Mouse (Mus musculus): ENCODE measurements around the gene Sec22c. TPM values are rescaled to one million over a fixed set of nuclear protein-coding genes. Genes with fewer than 3 reads are reported as not detected.

Gene Sec22c
- total RNA-seq, 2 experiments from 2014 or later: 6.5 to 6.6 TPM

Other genes with a start within 250 kb of the Sec22c start
- not detected in 2 replicates for gene Cck, start 209.8 kb downstream of the Sec22c start, total RNA-seq (2015; ENCODE audit: low replicate concordance)
- gene Cck, start 209.8 kb downstream of the Sec22c start, total RNA-seq (2017; ENCODE audit: low replicate concordance): not detected in 2 replicates
- gene Lyzl4, start 63.4 kb downstream of the Sec22c start, total RNA-seq (2015; ENCODE audit: low replicate concordance): not detected in 2 replicates
- not detected in 2 replicates for gene Lyzl4, start 63.4 kb downstream of the Sec22c start, total RNA-seq (2017; ENCODE audit: low replicate concordance)
- 0.21 TPM in 1 of 2 replicates, not detected in the other for gene Vipr1, start 62.8 kb downstream of the Sec22c start, total RNA-seq (2015; ENCODE audit: low replicate concordance)
- 0.14 and 0.43 TPM in 2 replicates for gene Vipr1, start 62.8 kb downstream of the Sec22c start, total RNA-seq (2017; ENCODE audit: low replicate concordance)
- gene Ss18l2, start 4.8 kb upstream of the Sec22c start, total RNA-seq (2015; ENCODE audit: low replicate concordance): 5.4 and 28.4 TPM in 2 replicates
- 5.5 and 10.0 TPM in 2 replicates for gene Ss18l2, start 4.8 kb upstream of the Sec22c start, total RNA-seq (2017; ENCODE audit: low replicate concordance)
- gene Nktr, start 13.7 kb upstream of the Sec22c start, total RNA-seq (2015; ENCODE audit: low replicate concordance): 42.6 and 59.0 TPM in 2 replicates
- gene Nktr, start 13.7 kb upstream of the Sec22c start, total RNA-seq (2017; ENCODE audit: low replicate concordance): 81.6 and 92.8 TPM in 2 replicates
- gene Zfp651, start 53.8 kb upstream of the Sec22c start, total RNA-seq (2015; ENCODE audit: low replicate concordance): 2.1 TPM in 1 of 2 replicates, not detected in the other
- 0.42 and 0.43 TPM in 2 replicates for gene Zfp651, start 53.8 kb upstream of the Sec22c start, total RNA-seq (2017; ENCODE audit: low replicate concordance)
- gene Klhl40, start 72.1 kb upstream of the Sec22c start, total RNA-seq (2015; ENCODE audit: low replicate concordance): not detected in 2 replicates
- not detected in 2 replicates for gene Klhl40, start 72.1 kb upstream of the Sec22c start, total RNA-seq (2017; ENCODE audit: low replicate concordance)
- gene Hhatl, start 87.0 kb upstream of the Sec22c start, total RNA-seq (2015; ENCODE audit: low replicate concordance): not detected in 2 replicates
- not detected in 2 replicates for gene Hhatl, start 87.0 kb upstream of the Sec22c start, total RNA-seq (2017; ENCODE audit: low replicate concordance)
- gene Ccdc13, start 134.0 kb upstream of the Sec22c start, total RNA-seq (2015; ENCODE audit: low replicate concordance): 1.3 TPM in 1 of 2 replicates, not detected in the other
- not detected in 2 replicates for gene Ccdc13, start 134.0 kb upstream of the Sec22c start, total RNA-seq (2017; ENCODE audit: low replicate concordance)
- 8.8 and 12.5 TPM in 2 replicates for gene Higd1a, start 152.9 kb upstream of the Sec22c start, total RNA-seq (2015; ENCODE audit: low replicate concordance)
- 2.3 and 9.5 TPM in 2 replicates for gene Higd1a, start 152.9 kb upstream of the Sec22c start, total RNA-seq (2017; ENCODE audit: low replicate concordance)
- gene Ackr2, start 192.9 kb upstream of the Sec22c start, total RNA-seq (2015; ENCODE audit: low replicate concordance): not detected in 2 replicates
- gene Ackr2, start 192.9 kb upstream of the Sec22c start, total RNA-seq (2017; ENCODE audit: low replicate concordance): 0.09 TPM in 1 of 2 replicates, not detected in the other
- not detected in 2 replicates for gene Cyp8b1, start 210.8 kb upstream of the Sec22c start, total RNA-seq (2015; ENCODE audit: low replicate concordance)
- gene Cyp8b1, start 210.8 kb upstream of the Sec22c start, total RNA-seq (2017; ENCODE audit: low replicate concordance): not detected in 2 replicates
- gene Fam198a, start 245.5 kb upstream of the Sec22c start, total RNA-seq (2015; ENCODE audit: low replicate concordance): not detected in 2 replicates
- gene Fam198a, start 245.5 kb upstream of the Sec22c start, total RNA-seq (2017; ENCODE audit: low replicate concordance): not detected in 2 replicates